Comparison of ENCODE assay signal across 22 mouse cellular contexts in genomic region chr11:83225371-83225960, GRCm38 (mm10). TPM values are rescaled to one million over a fixed set of nuclear protein-coding genes. Genes with fewer than 3 reads are reported as not detected.
DNase-seq lines count a peak whose midpoint lies in the region; ATAC-seq and TF ChIP-seq lines count a peak whose summit lies in the region.
"Had no signal": no experiment of that assay in that cellular context is flagged by ENCODE, and none has a peak within 500 bp of the region (broad histone marks: within the 10 kb centered on the region; RNA-seq: fewer than 3 reads in every experiment).

No protein-coding gene starts in this region.

- no peak overlapping the region for H3K4me2 ChIP-seq in stomach, embryonic 15.5 days
- H3K4me2 ChIP-seq in stomach, postnatal 0 days (replicated peaks; ENCODE audit: low read depth), result no peak overlapping the region
- peak overlapping the region; percentile 67 for H3K4me2 ChIP-seq in liver, embryonic 13.5 days
- H3K4me2 ChIP-seq: heart, embryonic 12.5 days; limb, embryonic 13.5 days; lung, embryonic 15.5 days; midbrain, embryonic 15.5 days had no signal

- H3K4me1 ChIP-seq in erythroblast, embryonic 14.5 days (ENCODE audit: control insufficient read depth), result peaks cover 51% of the 10 kb centered on the region
- no peaks in the 10 kb centered on the region for H3K4me1 ChIP-seq in stomach, embryonic 15.5 days
- no peaks in the 10 kb centered on the region for H3K4me1 ChIP-seq in stomach, postnatal 0 days (replicated peaks; ENCODE audit: control insufficient read depth, insufficient read depth)
- peaks cover 19% of the 10 kb centered on the region; the same call in 1 of the 2 replicates for H3K4me1 ChIP-seq in liver, embryonic 13.5 days (replicated peaks)
- no peaks in the 10 kb centered on the region for H3K4me1 ChIP-seq in small intestine, adult 2 months (ENCODE audit: control insufficient read depth, insufficient read depth, insufficient read length, low read length)
- H3K4me1 ChIP-seq in forebrain, embryonic 10.5 days, result no peaks in the 10 kb centered on the region
- H3K4me1 ChIP-seq: heart, embryonic 12.5 days; limb, embryonic 13.5 days; lung, embryonic 15.5 days; midbrain, embryonic 15.5 days had no signal

- H3K9ac ChIP-seq in stomach, embryonic 15.5 days, result no peak overlapping the region
- H3K9ac ChIP-seq in stomach, postnatal 0 days (ENCODE audit: low read length), result no peak overlapping the region
- H3K9ac ChIP-seq in liver, embryonic 13.5 days, result peak overlapping the region; percentile 79
- H3K9ac ChIP-seq: heart, embryonic 12.5 days; limb, embryonic 13.5 days; lung, embryonic 15.5 days; midbrain, embryonic 15.5 days had no signal

- no peak for TF ChIP-seq POLR2A in small intestine, adult 2 months (IDR thresholded peaks at IDR 0.05; ENCODE audit: low read depth, low read length)

- no peak for DNase-seq in stomach, postnatal 0 days (ENCODE audit: low spot score)
- DNase-seq in liver, embryonic 13.5 days, result no peak
- no peak for DNase-seq in forebrain, embryonic 10.5 days (ENCODE audit: extremely low spot score, low spot score)
- no peak for DNase-seq in gastrocnemius, adult 8-10 months (ENCODE audit: low spot score in 2 of 2)
- DNase-seq: adrenal gland, adult 2 months; cerebellum, adult 9-10 months; heart, postnatal 36 days; right cerebral cortex, postnatal 25 days; thymus, adult 18-20 months had no signal

- H3K27me3 ChIP-seq in erythroblast, embryonic 14.5 days (ENCODE audit: control insufficient read depth), result no peaks in the 10 kb centered on the region
- H3K27me3 ChIP-seq in stomach, embryonic 15.5 days (replicated peaks), result no peaks in the 10 kb centered on the region
- no peaks in the 10 kb centered on the region for H3K27me3 ChIP-seq in stomach, postnatal 0 days (ENCODE audit: control insufficient read depth, insufficient read depth, low read length)
- H3K27me3 ChIP-seq in liver, embryonic 13.5 days, result no peaks in the 10 kb centered on the region
- no peaks in the 10 kb centered on the region for H3K27me3 ChIP-seq in small intestine, adult 2 months (ENCODE audit: control insufficient read depth, insufficient read depth, low read length)
- no peaks in the 10 kb centered on the region for H3K27me3 ChIP-seq in forebrain, embryonic 10.5 days (ENCODE audit: poor library complexity, severe bottlenecking)
- H3K27me3 ChIP-seq: heart, embryonic 12.5 days; limb, embryonic 13.5 days; lung, embryonic 15.5 days; midbrain, embryonic 15.5 days had no signal

- no peak for TF ChIP-seq CTCF in stomach, postnatal 0 days (IDR thresholded peaks at IDR 0.05; ENCODE audit: low read depth)
- no peak for TF ChIP-seq CTCF in small intestine, adult 2 months (IDR thresholded peaks at IDR 0.05; ENCODE audit: extremely low read depth, insufficient read length, insufficient replicate concordance, low read depth, low read length)

- H3K27ac ChIP-seq in stomach, embryonic 15.5 days, result no peak overlapping the region
- H3K27ac ChIP-seq in stomach, postnatal 0 days (replicated peaks), result no peak overlapping the region
- peak overlapping the region; percentile 84; the same call in 1 of the 2 replicates for H3K27ac ChIP-seq in liver, embryonic 13.5 days
- H3K27ac ChIP-seq in small intestine, adult 2 months (ENCODE audit: insufficient read depth, low read depth, low read length), result no peak overlapping the region
- H3K27ac ChIP-seq in forebrain, embryonic 10.5 days, result no peak overlapping the region
- H3K27ac ChIP-seq: limb, embryonic 13.5 days; lung, embryonic 15.5 days; midbrain, embryonic 15.5 days had no signal

- no peak for TF ChIP-seq EP300 in stomach, postnatal 0 days (optimal IDR thresholded peaks at IDR 0.05)

- no peak for ATAC-seq in erythroblast, adult 5-6 weeks (replicated peaks; ENCODE audit: low FRiP score, poor library complexity, severe bottlenecking)
- no peak for ATAC-seq in stomach, embryonic 15.5 days (ENCODE audit: insufficient read depth, low FRiP score, low read depth)
- ATAC-seq in stomach, postnatal 0 days (ENCODE audit: low FRiP score, low TSS enrichment), result no peak
- ATAC-seq in liver, embryonic 13.5 days (ENCODE audit: low read depth), result no peak
- ATAC-seq: forebrain, embryonic 16.5 days; hindbrain, embryonic 16.5 days; intestine, postnatal 0 days; midbrain, embryonic 15.5 days had no signal

- H3K9me3 ChIP-seq in erythroblast, embryonic 14.5 days (ENCODE audit: control insufficient read depth, low read length), result no peaks in the 10 kb centered on the region
- H3K9me3 ChIP-seq in stomach, embryonic 15.5 days, result no peaks in the 10 kb centered on the region
- no peaks in the 10 kb centered on the region for H3K9me3 ChIP-seq in stomach, postnatal 0 days (ENCODE audit: control insufficient read depth, low read length)
- no peaks in the 10 kb centered on the region for H3K9me3 ChIP-seq in liver, embryonic 13.5 days (replicated peaks)
- no peaks in the 10 kb centered on the region for H3K9me3 ChIP-seq in forebrain, embryonic 10.5 days
- H3K9me3 ChIP-seq: heart, embryonic 12.5 days; limb, embryonic 13.5 days; lung, embryonic 15.5 days; midbrain, embryonic 15.5 days had no signal

- H3K4me3 ChIP-seq in erythroblast, embryonic 14.5 days (replicated peaks), result peak overlapping the region; percentile 85
- H3K4me3 ChIP-seq in stomach, embryonic 15.5 days (replicated peaks), result 0 out of 2 replicates have a peak overlapping the region, but pooled peaks have one; percentile 11
- no peak overlapping the region for H3K4me3 ChIP-seq in stomach, postnatal 0 days (ENCODE audit: low read depth, low read length)
- peak overlapping the region; percentile 68 for H3K4me3 ChIP-seq in liver, embryonic 13.5 days (replicated peaks)
- peak overlapping the region; percentile 62 for H3K4me3 ChIP-seq in small intestine, adult 2 months (ENCODE audit: low read depth, low read length)
- no peak overlapping the region for H3K4me3 ChIP-seq in forebrain, embryonic 10.5 days
- H3K4me3 ChIP-seq: heart, embryonic 12.5 days; limb, embryonic 13.5 days; lung, embryonic 15.5 days; midbrain, embryonic 15.5 days had no signal

- H3K36me3 ChIP-seq in erythroblast, embryonic 14.5 days (ENCODE audit: control insufficient read depth), result peaks cover 58% of the 10 kb centered on the region
- no peaks in the 10 kb centered on the region for H3K36me3 ChIP-seq in stomach, embryonic 15.5 days
- no peaks in the 10 kb centered on the region for H3K36me3 ChIP-seq in stomach, postnatal 0 days (ENCODE audit: control insufficient read depth, insufficient read depth, low read length)
- H3K36me3 ChIP-seq in liver, embryonic 13.5 days, result peaks cover 20% of the 10 kb centered on the region
- no peaks in the 10 kb centered on the region for H3K36me3 ChIP-seq in small intestine, adult 2 months (ENCODE audit: control insufficient read depth, insufficient read depth, low read length)
- H3K36me3 ChIP-seq in forebrain, embryonic 10.5 days (replicated peaks), result no peaks in the 10 kb centered on the region
- H3K36me3 ChIP-seq: heart, embryonic 12.5 days; limb, embryonic 13.5 days; lung, embryonic 15.5 days; midbrain, embryonic 15.5 days had no signal

- 84% methylated on average over 9 of the region's 9 CpGs for WGBS in stomach, embryonic 15.5 days
- WGBS in stomach, postnatal 0 days, result 86% methylated on average over 9 of the region's 9 CpGs
- WGBS in liver, embryonic 13.5 days (ENCODE audit: insufficient replicate concordance), result 76% methylated on average over 9 of the region's 9 CpGs
- WGBS in small intestine, adult 2 months, result 82% methylated on average over 9 of the region's 9 CpGs
- 91% methylated on average over 9 of the region's 9 CpGs for WGBS in forebrain, embryonic 10.5 days

RNA-seq across cellular contexts. Expression of gene Slfn3, which starts 34.3 kb away (rescaled TPM):
- polyA plus RNA-seq in erythroblast, embryonic 14.5 days (2012), result not detected in 2 replicates
- total RNA-seq in erythroblast, adult 5-6 weeks (2015; ENCODE audit: low replicate concordance), result 8.6 and 10.0 TPM in 2 replicates
- total RNA-seq in erythroblast, adult 5-6 weeks (2017; ENCODE audit: low replicate concordance), result 11.9 and 15.3 TPM in 2 replicates
- 0.53 and 0.88 TPM in 2 replicates for polyA plus RNA-seq in stomach, embryonic 15.5 days (2015; fragmentation: Nextera tagmentation; extraction: Ambion mirVana)
- 0.22 and 0.31 TPM in 2 replicates for polyA plus RNA-seq in stomach, postnatal 0 days (2015; fragmentation: Nextera tagmentation; extraction: Ambion mirVana)
- 1.2 and 2.0 TPM in 2 replicates for polyA plus RNA-seq in liver, embryonic 13.5 days (2015; fragmentation: Nextera tagmentation; extraction: Ambion mirVana)
- 0.09 TPM in 1 of 2 replicates, not detected in the other for polyA plus RNA-seq in small intestine, adult 2 months (2012; rRNA removed)
- polyA plus RNA-seq in forebrain, embryonic 10.5 days (2016; fragmentation: Nextera tagmentation; extraction: Ambion mirVana), result 0.25 and 0.55 TPM in 2 replicates
- total RNA-seq in gastrocnemius, adult 8-10 months (2022), result under 1 TPM in 3 of 4 experiments, not detected in 1; 0.24 to 0.43 (median 0.34) TPM

RNA-seq across cellular contexts. Expression of gene Slfn4, which starts 50.5 kb away (rescaled TPM):
- polyA plus RNA-seq in erythroblast, embryonic 14.5 days (2012), result not detected in 2 replicates
- 52.5 and 75.0 TPM in 2 replicates for total RNA-seq in erythroblast, adult 5-6 weeks (2015; ENCODE audit: low replicate concordance)
- total RNA-seq in erythroblast, adult 5-6 weeks (2017; ENCODE audit: low replicate concordance), result 22.6 and 27.2 TPM in 2 replicates
- polyA plus RNA-seq in stomach, embryonic 15.5 days (2015; fragmentation: Nextera tagmentation; extraction: Ambion mirVana), result 0.73 and 0.76 TPM in 2 replicates
- 0.52 and 0.64 TPM in 2 replicates for polyA plus RNA-seq in stomach, postnatal 0 days (2015; fragmentation: Nextera tagmentation; extraction: Ambion mirVana)
- polyA plus RNA-seq in liver, embryonic 13.5 days (2015; fragmentation: Nextera tagmentation; extraction: Ambion mirVana), result 0.06 and 0.08 TPM in 2 replicates
- 0.37 and 0.47 TPM in 2 replicates for polyA plus RNA-seq in small intestine, adult 2 months (2012; rRNA removed)
- not detected in 2 replicates for polyA plus RNA-seq in forebrain, embryonic 10.5 days (2016; fragmentation: Nextera tagmentation; extraction: Ambion mirVana)
- total RNA-seq in gastrocnemius, adult 8-10 months (2022), result under 1 TPM in 1 of 4 experiments, not detected in 3; 0.08 TPM
- total RNA-seq: left cerebral cortex, postnatal 10 days had no signal
- polyA plus RNA-seq: embryonic facial prominence, embryonic 11.5 days; forebrain, embryonic 16.5 days; heart, embryonic 12.5 days; hindbrain, embryonic 16.5 days had no signal

Comparison
In these comparisons a context has a peak if more than half of its experiments do, and no peak if none do; other contexts are left out.
1. H3K4me3 ChIP-seq: peak in erythroblast, embryonic 14.5 days (single experiment), stomach, embryonic 15.5 days (single experiment), liver, embryonic 13.5 days (single experiment) and small intestine, adult 2 months (single experiment); none in stomach, postnatal 0 days (single experiment) and forebrain, embryonic 10.5 days (single experiment).